ENCODE assay signal across 18 mouse cellular contexts in genomic region chr9:64571091-64571490, GRCm38 (mm10).
"Had no signal": no experiment of that assay in that cellular context is flagged by ENCODE, and none has a peak within 500 bp of the region (broad histone marks: within the 10 kb centered on the region; RNA-seq: fewer than 3 reads in every experiment).

No protein-coding gene starts in this region.

- H3K9me3 ChIP-seq: midbrain, embryonic 10.5 days; midbrain, embryonic 15.5 days; neural tube, embryonic 12.5 days had no signal

- DNase-seq: kidney, adult 8-10 months; kidney, postnatal 25 days; layer of hippocampus, adult 9-11 months; layer of hippocampus, postnatal 36 days; left cerebral cortex, postnatal 4 days; lung, adult 2 months; lung, postnatal 4 days; retina, postnatal 1 day; right cerebral cortex, postnatal 4 days; spleen, adult 18-20 months; thymus, adult 18-20 months; thymus, postnatal 14 days had no signal

- H3K36me3 ChIP-seq: limb, embryonic 13.5 days; midbrain, embryonic 10.5 days; midbrain, embryonic 15.5 days; neural tube, embryonic 12.5 days had no signal

- H3K27me3 ChIP-seq: midbrain, embryonic 15.5 days; neural tube, embryonic 12.5 days had no signal

- ATAC-seq: hindbrain, postnatal 0 days; lung, postnatal 0 days; midbrain, embryonic 15.5 days had no signal

- H3K4me3 ChIP-seq: limb, embryonic 13.5 days; midbrain, embryonic 10.5 days; midbrain, embryonic 15.5 days; neural tube, embryonic 12.5 days had no signal

- H3K4me2 ChIP-seq: limb, embryonic 13.5 days; midbrain, embryonic 15.5 days; neural tube, embryonic 12.5 days had no signal

- H3K9ac ChIP-seq: limb, embryonic 13.5 days; midbrain, embryonic 15.5 days; neural tube, embryonic 12.5 days had no signal

- H3K27ac ChIP-seq: hindbrain, postnatal 0 days; limb, embryonic 13.5 days; midbrain, embryonic 10.5 days; midbrain, embryonic 15.5 days; neural tube, embryonic 12.5 days had no signal
